Mouse (Mus musculus) liver, adult 2 months (tissue): ENCODE results near the gene Kcnh2. TPM values are rescaled to one million over a fixed set of nuclear protein-coding genes. Genes with fewer than 3 reads are reported as not detected.

Source experiments
- DNase-seq: peaks from one replicate; pipeline ENCODE4 v3.0.0-alpha.2; 2011; ENCODE audit warnings: low read depth, low spot score; ENCODE audit errors: extremely low read depth
- H3K27ac ChIP-seq: fragments of 200-500 bp; replicated peaks from 2 replicates; pipeline ENCODE4 v1.5.1; 2012; ENCODE audit warnings: low read depth, mild to moderate bottlenecking, control low read depth, inconsistent platforms, low read length; ENCODE audit not compliant: insufficient read depth
- H3K27me3 ChIP-seq: fragments of 200-500 bp; 2 replicates; pipeline ENCODE4 v1.6.1; 2012; ENCODE audit warnings: mild to moderate bottlenecking, moderate library complexity, low read length, inconsistent platforms; ENCODE audit not compliant: control insufficient read depth, insufficient read depth
- H3K36me3 ChIP-seq: fragments of 200-500 bp; 2 replicates; pipeline ENCODE4 v1.6.1; 2012; ENCODE audit warnings: low read length, inconsistent platforms; ENCODE audit not compliant: control insufficient read depth, insufficient read depth
- H3K4me1 ChIP-seq: fragments of 200-500 bp; 2 replicates; pipeline ENCODE4 v1.6.1; 2011; ENCODE audit warnings: low read length; ENCODE audit not compliant: control insufficient read depth, insufficient read depth
- H3K4me3 ChIP-seq: fragments of 200-500 bp; 2 replicates; pipeline ENCODE4 v1.5.1; 2011; ENCODE audit warnings: low read depth, mild to moderate bottlenecking, control low read depth, low read length, moderate library complexity; ENCODE audit not compliant: insufficient read depth
- H3K79me2 ChIP-seq: fragments of 200-500 bp; 2 replicates; pipeline ENCODE4 v1.6.1; 2012; ENCODE audit warnings: inconsistent platforms, mild to moderate bottlenecking, low read length, moderate library complexity; ENCODE audit not compliant: control insufficient read depth, insufficient read depth
- H3K9ac ChIP-seq: fragments of 200-500 bp; 2 replicates; pipeline ENCODE4 v1.6.1; 2012; ENCODE audit warnings: low read depth, mild to moderate bottlenecking, control low read depth, inconsistent platforms, low read length
- CTCF ChIP-seq: fragments of 200-500 bp; IDR thresholded peaks from 2 replicates; pipeline ENCODE4 v1.5.1; 2011; ENCODE audit warnings: low read depth, low read length, control low read depth
- POLR2A ChIP-seq: fragments of 200-500 bp; IDR thresholded peaks from 2 replicates; pipeline ENCODE4 v1.6.1; 2011; ENCODE audit warnings: low read length, control low read depth; ENCODE audit not compliant: insufficient read depth; ENCODE audit errors: extremely low read depth
- WGBS: fragments of 180-500 bp; shearing (Covaris S2); methylation state at CpG from one replicate; pipeline ENCODE4 v1.1.7; 2018; 5-methylcytosine and 5-hydroxymethylcytosine counted together
- polyA plus RNA-seq: library from polyadenylated mRNA; depleted of rRNA; stranded (reverse); fragments of >200 nt; gene quantifications from 2 replicates; pipeline ENCODE4 v1.2.3, GENCODE M21; 2012
- total RNA-seq: library from RNA; depleted of rRNA; stranded (reverse); fragments of >200 nt; gene quantifications from 2 replicates; pipeline ENCODE4 v1.2.3, GENCODE M21; 2014

Gene Kcnh2
- total and polyA plus RNA-seq, 2 experiments: not detected

GRCm38 (mm10) chr5:24348546-24348945 lies 2.9 kb downstream of the Kcnh2 start:
- TF ChIP-seq CTCF (no peak), POLR2A (no peak)
- Histone ChIP-seq H3K79me2 (no peaks in the 10 kb centered on the region), H3K9ac (no peak overlapping the region), H3K27me3 (peaks cover 43% of the 10 kb centered on the region), H3K4me1 (peaks cover 8% of the 10 kb centered on the region), H3K36me3 (no peaks in the 10 kb centered on the region), H3K27ac (no peak overlapping the region), H3K4me3 (peak overlapping the region; percentile 9; the same call in 1 of the 2 replicates)
- no peak for DNase-seq
- 3% methylated on average over 30 of the region's 30 CpGs for WGBS

- no peak for TF ChIP-seq POLR2A
- no peak for TF ChIP-seq CTCF
- 3% methylated on average over 41 of the region's 41 CpGs for WGBS
- Histone ChIP-seq H3K36me3 (no peaks in the 10 kb centered on the region), H3K27ac (no peak overlapping the region), H3K4me3 (peak overlapping the region; percentile 50; the same call in 1 of the 2 replicates), H3K27me3 (peaks cover 43% of the 10 kb centered on the region), H3K4me1 (peaks cover 8% of the 10 kb centered on the region), H3K79me2 (no peaks in the 10 kb centered on the region), H3K9ac (no peak overlapping the region)
- no peak for DNase-seq
Measured at GRCm38 (mm10) chr5:24348128-24348527, 3.3 kb downstream of the Kcnh2 start.

- Histone ChIP-seq H3K79me2 (no peaks in the 10 kb centered on the region), H3K9ac (no peak overlapping the region), H3K36me3 (no peaks in the 10 kb centered on the region), H3K4me3 (no peak overlapping the region), H3K27ac (no peak overlapping the region), H3K4me1 (peaks cover 8% of the 10 kb centered on the region), H3K27me3 (peaks cover 36% of the 10 kb centered on the region)
- 76% methylated on average over 7 of the region's 7 CpGs for WGBS
- TF ChIP-seq CTCF (no peak), POLR2A (no peak)
- DNase-seq: no peak
Measured at GRCm38 (mm10) chr5:24347186-24347875, 4.1 kb downstream of the Kcnh2 start.

GRCm38 (mm10) chr5:24346313-24346712 lies 5.1 kb downstream of the Kcnh2 start:
- no peaks in the 10 kb centered on the region for H3K79me2 ChIP-seq
- peaks cover 5% of the 10 kb centered on the region for H3K4me1 ChIP-seq
- H3K4me3 ChIP-seq: no peak overlapping the region
- 87% methylated on average over 7 of the region's 7 CpGs for WGBS
- H3K36me3 ChIP-seq: no peaks in the 10 kb centered on the region
- H3K9ac ChIP-seq: no peak overlapping the region
- H3K27ac ChIP-seq: no peak overlapping the region
- no peak for TF ChIP-seq CTCF
- TF ChIP-seq POLR2A: no peak
- peaks cover 27% of the 10 kb centered on the region for H3K27me3 ChIP-seq
- DNase-seq: no peak

- Histone ChIP-seq H3K4me1 (peaks cover 5% of the 10 kb centered on the region), H3K79me2 (no peaks in the 10 kb centered on the region), H3K27me3 (peaks cover 13% of the 10 kb centered on the region), H3K27ac (no peak overlapping the region), H3K36me3 (no peaks in the 10 kb centered on the region), H3K4me3 (no peak overlapping the region), H3K9ac (no peak overlapping the region)
- no peak for DNase-seq
- WGBS: 51% methylated on average over 10 of the region's 12 CpGs
- TF ChIP-seq CTCF: no peak
- TF ChIP-seq POLR2A: no peak
Measured at GRCm38 (mm10) chr5:24344477-24345051, 6.8 kb downstream of the Kcnh2 start.

GRCm38 (mm10) chr5:24343977-24344436 lies 7.4 kb downstream of the Kcnh2 start:
- peaks cover 8% of the 10 kb centered on the region; the same call in 1 of the 2 replicates for H3K27me3 ChIP-seq
- DNase-seq: no peak
- TF ChIP-seq CTCF (no peak), POLR2A (no peak)
- H3K4me3 ChIP-seq: no peak overlapping the region
- no peak overlapping the region for H3K9ac ChIP-seq
- WGBS: 53% methylated on average over 2 of the region's 2 CpGs
- no peak overlapping the region for H3K27ac ChIP-seq
- H3K79me2 ChIP-seq: no peaks in the 10 kb centered on the region
- peaks cover 5% of the 10 kb centered on the region; the same call in 1 of the 2 replicates for H3K4me1 ChIP-seq
- H3K36me3 ChIP-seq: no peaks in the 10 kb centered on the region
